Mouse (Mus musculus) forebrain, embryonic 12.5 days (tissue): ENCODE data around the gene Olfr1084. TPM values are rescaled to one million over a fixed set of nuclear protein-coding genes. Genes with fewer than 3 reads are reported as not detected.
"Not testable (repeated sequence)": the region's sequence is repeated elsewhere in the genome, so short reads cannot be mapped to it uniquely, and the experiment has no call there.

Experiments used
- ATAC-seq: fragments of 200-750 bp; cut with Nextera tagmentation; 2 replicates; pipeline ENCODE4 v1.8.0; 2017; ENCODE audit warnings: moderate TSS enrichment; ENCODE audit not compliant: low FRiP score
- H3K27ac ChIP-seq: fragments of 300-500 bp; sonication (generic); 2 replicates; pipeline ENCODE4 v1.5.1; 2016; ENCODE audit warnings: mild to moderate bottlenecking
- H3K27me3 ChIP-seq: fragments of 300-500 bp; sonication (generic); 2 replicates; pipeline ENCODE4 v1.6.1; 2016; ENCODE audit warnings: mild to moderate bottlenecking
- H3K36me3 ChIP-seq: fragments of 300-500 bp; sonication (generic); replicated peaks from 2 replicates; pipeline ENCODE4 v1.6.1; 2016; ENCODE audit warnings: mild to moderate bottlenecking
- H3K4me1 ChIP-seq: fragments of 300-500 bp; sonication (generic); 2 replicates; pipeline ENCODE4 v1.6.1; 2016
- H3K4me2 ChIP-seq: fragments of 300-500 bp; sonication (generic); 2 replicates; pipeline ENCODE4 v1.6.1; 2016; ENCODE audit warnings: mild to moderate bottlenecking, moderate library complexity
- H3K4me3 ChIP-seq: fragments of 300-500 bp; sonication (generic); replicated peaks from 2 replicates; pipeline ENCODE4 v1.5.1; 2016; ENCODE audit warnings: mild to moderate bottlenecking
- H3K9ac ChIP-seq: fragments of 300-500 bp; sonication (generic); 2 replicates; pipeline ENCODE4 v1.6.1; 2016; ENCODE audit warnings: mild to moderate bottlenecking
- H3K9me3 ChIP-seq: fragments of 300-500 bp; sonication (generic); 2 replicates; pipeline ENCODE4 v1.6.1; 2016
- WGBS: fragments of 180-500 bp; shearing (Covaris S2); methylation state at CpG from one replicate; pipeline ENCODE4 v1.1.7; 2016; 5-methylcytosine and 5-hydroxymethylcytosine counted together
- polyA plus RNA-seq: library from polyadenylated mRNA; unstranded; fragments of >200 nt; fragmentation: Nextera tagmentation; extraction: Ambion mirVana; gene quantifications from 2 replicates; pipeline ENCODE4 v1.2.1, GENCODE M21; 2016

Gene Olfr1084
- not detected in 2 replicates for polyA plus RNA-seq

DNA sequence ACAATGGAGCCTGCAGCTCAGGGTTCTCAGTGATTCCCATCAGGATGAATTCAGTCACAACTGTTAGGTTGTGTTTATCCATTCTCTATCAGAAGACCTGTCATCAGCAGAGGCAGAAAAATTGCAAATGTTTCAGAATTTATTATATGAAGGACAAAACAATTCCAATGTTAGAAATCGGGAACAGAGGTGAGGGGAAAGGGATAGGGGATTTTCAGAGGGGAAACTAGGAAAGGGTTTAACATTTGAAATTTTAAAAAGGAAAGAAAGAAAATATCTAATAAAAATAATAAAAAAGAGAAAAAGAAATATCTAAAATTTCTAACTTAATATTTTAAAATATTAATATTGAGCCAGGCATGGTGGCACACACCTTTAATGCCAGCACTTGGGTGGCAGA, at the start of gene Olfr1084:
Gene Olfr1084 (minus strand): TSS at position 101 of the 400 bp plus-strand sequence.
- H3K4me2 ChIP-seq, H3K36me3 ChIP-seq, H3K9ac ChIP-seq, H3K27ac ChIP-seq, H3K9me3 ChIP-seq, H3K4me3 ChIP-seq, H3K27me3 ChIP-seq, ATAC-seq, H3K4me1 ChIP-seq: not testable (repeated sequence)
- 79% methylated on average over 1 of the region's 1 CpGs for WGBS

DNA sequence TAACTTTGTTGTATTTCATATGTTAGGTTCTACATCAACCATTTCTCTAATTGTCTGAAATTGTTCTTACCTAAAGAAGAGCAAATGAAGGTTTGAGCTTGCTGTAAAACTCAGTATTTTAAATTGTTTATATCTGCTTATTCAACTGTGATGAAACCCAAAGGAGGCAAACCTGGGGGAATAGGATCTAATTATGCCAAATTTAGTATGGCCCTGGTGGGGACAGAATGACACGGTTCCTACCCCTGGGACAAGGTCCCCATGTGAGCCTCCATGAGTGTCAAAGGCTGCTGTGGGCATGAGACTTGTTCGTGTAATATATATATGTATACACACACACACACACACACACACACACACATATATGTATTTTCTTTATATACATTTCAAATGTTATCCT, 40.5 kb upstream of the Olfr1084 start, which contains the start of gene Olfr1086:
Gene Olfr1086 (minus strand): TSS at position 101 of the 400 bp plus-strand sequence.
- Histone ChIP-seq H3K4me1 (no peaks in the 10 kb centered on the region), H3K4me2 (no peak within 1 kb of the TSS), H3K36me3 (no peaks in the 10 kb centered on the region), H3K27me3 (no peaks in the 10 kb centered on the region), H3K9ac (no peak within 1 kb of the TSS), H3K4me3 (no peak within 1 kb of the TSS), H3K27ac (no peak within 1 kb of the TSS), H3K9me3 (no peaks in the 10 kb centered on the region)
- WGBS, result 66% methylated on average over 2 of the region's 2 CpGs
- no peak for ATAC-seq

DNA sequence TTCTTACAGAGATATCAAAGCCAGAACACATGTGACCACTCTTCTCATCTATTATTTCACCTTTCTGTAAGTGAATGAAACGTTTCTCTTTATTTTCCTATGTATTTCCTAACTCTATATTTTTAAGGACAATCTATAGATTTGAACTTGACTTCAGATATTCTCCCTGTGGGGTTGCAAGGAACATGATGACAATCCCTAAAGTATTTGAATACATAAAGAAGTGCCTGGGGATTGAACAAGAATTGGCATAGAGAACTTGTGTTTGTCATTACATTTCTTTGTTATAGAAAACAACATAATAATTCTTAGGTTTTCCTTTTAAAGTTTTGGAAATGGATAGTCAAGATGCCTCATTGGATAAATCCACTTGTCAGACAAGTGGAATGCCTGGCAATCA, 22.4 kb upstream of the Olfr1084 start, which contains the start of gene Olfr1085:
Gene Olfr1085 (minus strand): TSS at position 101 of the 400 bp plus-strand sequence.
- H3K9me3 ChIP-seq, result no peaks in the 10 kb centered on the region
- no peak for ATAC-seq
- 23% methylated on average over 1 of the region's 1 CpGs for WGBS

DNA sequence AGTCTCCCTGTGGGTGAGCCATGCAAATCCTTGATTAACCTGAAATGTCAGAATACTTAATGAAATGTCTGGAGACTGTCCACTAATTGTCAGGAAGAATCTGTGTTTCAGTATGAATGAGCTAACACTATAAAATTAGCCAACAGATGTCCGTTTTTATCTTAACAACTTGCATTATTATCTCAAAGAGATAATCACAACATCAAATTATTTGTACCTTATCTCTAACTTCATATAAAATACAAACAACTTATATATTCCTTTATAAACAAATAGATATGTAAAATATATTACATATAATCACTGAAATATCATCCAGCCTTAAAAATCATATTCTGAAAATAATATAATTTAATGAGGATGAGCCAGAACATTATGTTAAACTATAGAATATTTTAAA, 40.7 kb downstream of the Olfr1084 start, which contains the start of gene Olfr1082:
Gene Olfr1082 (minus strand): TSS at position 101 of the 400 bp plus-strand sequence.
- not testable (repeated sequence) for H3K4me1 ChIP-seq, H3K27me3 ChIP-seq, H3K4me2 ChIP-seq, H3K36me3 ChIP-seq, H3K9me3 ChIP-seq, H3K9ac ChIP-seq, ATAC-seq, H3K4me3 ChIP-seq, H3K27ac ChIP-seq
- WGBS, result 64% methylated on average over 1 of the region's 1 CpGs

More for the DNA sequence above, 22.4 kb upstream of the Olfr1084 start, which contains the start of gene Olfr1085:
- H3K4me3 ChIP-seq, result no peak within 1 kb of the TSS
- no peak within 1 kb of the TSS for H3K9ac ChIP-seq
- no peaks in the 10 kb centered on the region for H3K36me3 ChIP-seq
- no peak within 1 kb of the TSS for H3K4me2 ChIP-seq
- no peaks in the 10 kb centered on the region for H3K4me1 ChIP-seq
- H3K27me3 ChIP-seq, result no peaks in the 10 kb centered on the region
- H3K27ac ChIP-seq, result no peak within 1 kb of the TSS

Other genes with a start within 250 kb of the Olfr1084 start
- not detected in 2 replicates for gene Olfr1061, start 225.7 kb downstream of the Olfr1084 start, polyA plus RNA-seq
- not detected in 2 replicates for gene Olfr1062, start 213.0 kb downstream of the Olfr1084 start, polyA plus RNA-seq
- not detected in 2 replicates for gene Olfr1065, start 189.1 kb downstream of the Olfr1084 start, polyA plus RNA-seq
- not detected in 2 replicates for gene Olfr1066, start 183.5 kb downstream of the Olfr1084 start, polyA plus RNA-seq
- gene Olfr228, start 152.3 kb downstream of the Olfr1084 start, polyA plus RNA-seq, result not detected in 2 replicates
- gene Olfr1076, start 131.3 kb downstream of the Olfr1084 start, polyA plus RNA-seq, result not detected in 2 replicates
- not detected in 2 replicates for gene Olfr1079, start 97.2 kb downstream of the Olfr1084 start, polyA plus RNA-seq
- not detected in 2 replicates for gene Olfr1080, start 81.5 kb downstream of the Olfr1084 start, polyA plus RNA-seq
- not detected in 2 replicates for gene Olfr1082, start 40.8 kb downstream of the Olfr1084 start, polyA plus RNA-seq
- not detected in 2 replicates for gene Olfr1085, start 22.3 kb upstream of the Olfr1084 start, polyA plus RNA-seq
- gene Olfr1086, start 40.4 kb upstream of the Olfr1084 start, polyA plus RNA-seq, result not detected in 2 replicates
- not detected in 2 replicates for gene Olfr1087, start 58.7 kb upstream of the Olfr1084 start, polyA plus RNA-seq
- gene Olfr1089, start 94.0 kb upstream of the Olfr1084 start, polyA plus RNA-seq, result not detected in 2 replicates
- gene Olfr1090, start 119.3 kb upstream of the Olfr1084 start, polyA plus RNA-seq, result not detected in 2 replicates
- gene Olfr1093, start 142.8 kb upstream of the Olfr1084 start, polyA plus RNA-seq, result not detected in 2 replicates
- not detected in 2 replicates for gene Olfr141, start 170.3 kb upstream of the Olfr1084 start, polyA plus RNA-seq
- gene Olfr1094, start 184.9 kb upstream of the Olfr1084 start, polyA plus RNA-seq, result not detected in 2 replicates
- not detected in 2 replicates for gene Olfr1095, start 212.0 kb upstream of the Olfr1084 start, polyA plus RNA-seq
- gene Gm13723, start 235.1 kb upstream of the Olfr1084 start, polyA plus RNA-seq, result not detected in 2 replicates